Mouse (Mus musculus) neural tube, embryonic 13.5 days (tissue): Measurements from ENCODE around the gene Trp53tg5. TPM values are rescaled to one million over a fixed set of nuclear protein-coding genes. Genes with fewer than 3 reads are reported as not detected.

ENCODE experiments used
- ATAC-seq: fragments of 200-750 bp; cut with Nextera tagmentation; 2 replicates; pipeline ENCODE4 v1.8.0; 2017; ENCODE audit warnings: low read depth, mild to moderate bottlenecking, moderate TSS enrichment, moderate library complexity
- H3K27ac ChIP-seq: fragments of 300-500 bp; sonication (generic); replicated peaks from 2 replicates; pipeline ENCODE4 v1.5.1; 2015; ENCODE audit warnings: moderate library complexity, mild to moderate bottlenecking, inconsistent platforms
- H3K27me3 ChIP-seq: fragments of 300-500 bp; sonication (generic); 2 replicates; pipeline ENCODE4 v1.6.1; 2015; ENCODE audit warnings: mild to moderate bottlenecking, inconsistent platforms
- H3K36me3 ChIP-seq: fragments of 300-500 bp; sonication (generic); 2 replicates; pipeline ENCODE4 v1.6.1; 2015; ENCODE audit warnings: mild to moderate bottlenecking, inconsistent platforms
- H3K4me1 ChIP-seq: fragments of 300-500 bp; sonication (generic); replicated peaks from 2 replicates; pipeline ENCODE4 v1.6.1; 2015; ENCODE audit warnings: inconsistent platforms
- H3K4me2 ChIP-seq: fragments of 300-500 bp; sonication (generic); 2 replicates; pipeline ENCODE4 v1.6.1; 2015; ENCODE audit warnings: inconsistent platforms, mild to moderate bottlenecking, moderate library complexity
- H3K4me3 ChIP-seq: fragments of 300-500 bp; sonication (generic); 2 replicates; pipeline ENCODE4 v1.5.1; 2015; ENCODE audit warnings: mild to moderate bottlenecking, inconsistent platforms
- H3K9ac ChIP-seq: fragments of 300-500 bp; sonication (generic); 2 replicates; pipeline ENCODE4 v1.6.1; 2015; ENCODE audit warnings: moderate library complexity, mild to moderate bottlenecking, inconsistent platforms
- H3K9me3 ChIP-seq: fragments of 300-500 bp; sonication (generic); 2 replicates; pipeline ENCODE4 v1.6.1; 2016; ENCODE audit warnings: inconsistent platforms
- WGBS: fragments of 180-500 bp; shearing (Covaris S2); methylation state at CpG from one replicate; pipeline ENCODE4 v1.1.7; 2015; 5-methylcytosine and 5-hydroxymethylcytosine counted together
- polyA plus RNA-seq: library from polyadenylated mRNA; unstranded; fragments of >200 nt; fragmentation: Nextera tagmentation; extraction: Ambion mirVana; gene quantifications from 2 replicates; pipeline ENCODE4 v1.2.1, GENCODE M21; 2015

Gene Trp53tg5
- polyA plus RNA-seq, 1 experiment from 2014 or later: not detected

DNA sequence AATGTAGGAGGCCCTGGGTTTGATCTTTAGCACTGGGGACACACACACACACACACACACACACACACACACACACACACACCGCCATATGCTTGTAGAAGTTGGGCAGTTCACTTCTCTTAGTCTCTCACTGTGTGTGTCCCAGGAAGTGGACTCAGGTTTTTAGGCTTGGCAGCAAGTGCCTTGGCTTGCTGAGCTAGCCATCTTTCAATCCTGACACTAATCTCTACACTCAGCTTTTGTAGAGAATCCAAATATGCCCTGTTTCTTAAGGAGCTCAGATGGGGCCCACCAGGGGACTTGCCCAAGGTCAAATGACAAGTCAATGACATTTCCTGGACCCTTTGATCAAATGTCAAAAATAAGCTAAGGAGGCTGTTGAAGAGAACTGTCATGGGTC lies 17.1 kb downstream of the Trp53tg5 start:
- H3K4me2 ChIP-seq: peak overlapping the region; percentile 45
- H3K9me3 ChIP-seq: no peaks in the 10 kb centered on the region
- 0 out of 2 replicates have a peak overlapping the region, but pooled peaks have one; percentile 63 for H3K9ac ChIP-seq

GRCm38 (mm10) chr2:164455421-164456190 lies 17.9 kb downstream of the Trp53tg5 start:
- peaks cover 11% of the 10 kb centered on the region for H3K4me1 ChIP-seq
- no peak overlapping the region for H3K9ac ChIP-seq
- 78% methylated on average over 6 of the region's 6 CpGs for WGBS
- H3K36me3 ChIP-seq: no peaks in the 10 kb centered on the region
- H3K9me3 ChIP-seq: no peaks in the 10 kb centered on the region
- H3K27ac ChIP-seq: no peak overlapping the region
- no peak overlapping the region for H3K4me3 ChIP-seq
- no peaks in the 10 kb centered on the region for H3K27me3 ChIP-seq
- ATAC-seq: no peak
- no peak overlapping the region for H3K4me2 ChIP-seq

More for the DNA sequence above, 17.1 kb downstream of the Trp53tg5 start:
- 71% methylated on average over 1 of the region's 1 CpGs for WGBS
- no peaks in the 10 kb centered on the region for H3K36me3 ChIP-seq
- H3K27me3 ChIP-seq: no peaks in the 10 kb centered on the region
- H3K27ac ChIP-seq: peak overlapping the region; percentile 46; the same call in 1 of the 2 replicates
- no peak overlapping the region for H3K4me3 ChIP-seq
- peaks cover 11% of the 10 kb centered on the region for H3K4me1 ChIP-seq
- no peak for ATAC-seq

GRCm38 (mm10) chr2:164454846-164455245 lies 18.7 kb downstream of the Trp53tg5 start:
- no peak overlapping the region for H3K27ac ChIP-seq
- 82% methylated on average over 10 of the region's 10 CpGs for WGBS
- H3K36me3 ChIP-seq: no peaks in the 10 kb centered on the region
- peaks cover 11% of the 10 kb centered on the region for H3K4me1 ChIP-seq
- no peaks in the 10 kb centered on the region for H3K9me3 ChIP-seq
- no peak overlapping the region for H3K4me3 ChIP-seq
- H3K27me3 ChIP-seq: no peaks in the 10 kb centered on the region
- no peak overlapping the region for H3K9ac ChIP-seq
- no peak for ATAC-seq
- H3K4me2 ChIP-seq: no peak overlapping the region

DNA sequence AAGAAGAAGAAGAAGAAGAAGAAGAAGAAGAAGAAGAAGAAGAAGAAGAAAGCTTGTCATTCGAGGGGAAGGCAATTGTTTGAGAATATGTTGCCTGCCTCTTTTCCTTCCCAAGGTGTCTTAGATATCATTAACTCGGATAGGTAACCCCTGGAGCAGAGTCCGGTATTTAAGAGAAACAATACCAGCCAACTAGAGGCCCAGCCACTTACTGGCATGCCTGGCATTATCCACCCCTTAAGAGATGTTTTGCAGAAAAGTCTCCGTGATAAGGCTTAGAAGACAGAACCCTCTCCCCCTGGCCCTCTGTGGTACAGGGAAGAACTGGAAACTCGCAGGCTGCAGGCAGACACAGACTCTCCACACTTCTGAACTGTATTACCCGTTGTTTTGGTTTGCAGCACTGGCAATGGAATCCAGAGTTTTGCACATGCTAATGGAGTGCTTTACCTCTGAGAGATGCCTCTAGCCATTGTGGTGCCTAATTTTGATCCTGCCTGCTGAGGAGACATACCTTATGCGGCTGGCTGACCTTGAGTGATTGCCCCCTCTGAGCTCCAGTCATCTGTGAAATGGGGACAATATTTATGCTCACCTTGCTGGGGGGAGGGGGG lies 19.5 kb downstream of the Trp53tg5 start:
- Histone ChIP-seq H3K9me3 (no peaks in the 10 kb centered on the region), H3K36me3 (no peaks in the 10 kb centered on the region), H3K9ac (no peak overlapping the region), H3K27me3 (no peaks in the 10 kb centered on the region), H3K27ac (no peak overlapping the region), H3K4me2 (no peak overlapping the region), H3K4me3 (no peak overlapping the region), H3K4me1 (peaks cover 11% of the 10 kb centered on the region)
- no peak for ATAC-seq
- 73% methylated on average over 7 of the region's 7 CpGs for WGBS

GRCm38 (mm10) chr2:164453047-164453757 lies 20.3 kb downstream of the Trp53tg5 start:
- Histone ChIP-seq H3K27ac (no peak overlapping the region), H3K4me3 (no peak overlapping the region), H3K4me2 (no peak overlapping the region), H3K36me3 (no peaks in the 10 kb centered on the region), H3K9me3 (no peaks in the 10 kb centered on the region), H3K9ac (no peak overlapping the region), H3K4me1 (peaks cover 11% of the 10 kb centered on the region), H3K27me3 (no peaks in the 10 kb centered on the region)
- 82% methylated on average over 14 of the region's 14 CpGs for WGBS
- no peak for ATAC-seq

DNA sequence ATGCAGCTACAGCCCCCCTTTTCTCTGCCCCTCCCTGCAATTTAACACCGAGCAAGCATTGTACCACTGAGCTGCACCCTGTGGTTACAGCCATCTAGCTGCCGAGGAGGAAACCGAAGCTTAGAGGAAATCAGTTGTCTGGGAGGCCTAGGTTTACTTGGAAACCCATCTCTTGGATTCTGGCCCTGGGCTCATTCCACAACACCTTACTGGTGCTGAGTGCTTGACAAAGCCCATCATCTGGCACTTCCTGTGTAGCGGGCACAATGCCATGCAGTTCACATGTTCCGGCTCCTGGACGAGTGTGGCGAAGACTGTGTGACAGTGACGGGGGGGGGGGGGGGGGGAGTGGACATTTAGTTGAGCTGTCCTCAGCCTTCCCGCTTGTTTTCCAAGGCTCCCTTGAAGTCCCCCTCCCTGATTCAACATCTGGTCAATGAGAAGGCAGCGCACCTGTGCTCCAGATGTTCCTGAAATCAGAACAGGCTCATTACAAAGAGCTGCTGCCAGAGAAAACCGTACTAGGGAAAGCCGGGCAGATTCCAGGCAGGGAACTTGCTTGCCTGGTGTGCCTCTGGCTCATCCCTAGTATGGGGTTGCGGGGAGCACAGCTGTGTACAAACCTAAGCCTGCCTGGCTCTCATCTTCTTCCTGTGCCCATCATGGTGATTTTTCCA lies 21.4 kb downstream of the Trp53tg5 start:
- H3K9me3 ChIP-seq: no peaks in the 10 kb centered on the region
- no peaks in the 10 kb centered on the region for H3K27me3 ChIP-seq
- no peak overlapping the region for H3K9ac ChIP-seq
- no peaks in the 10 kb centered on the region for H3K36me3 ChIP-seq
- no peak overlapping the region for H3K4me2 ChIP-seq
- H3K27ac ChIP-seq: no peak overlapping the region
- 41% methylated on average over 12 of the region's 13 CpGs for WGBS
- H3K4me1 ChIP-seq: peaks cover 11% of the 10 kb centered on the region
- no peak overlapping the region for H3K4me3 ChIP-seq
- ATAC-seq: no peak

- H3K27ac ChIP-seq: no peak overlapping the region
- H3K9me3 ChIP-seq: no peaks in the 10 kb centered on the region
- H3K4me2 ChIP-seq: no peak overlapping the region
- no peak overlapping the region for H3K9ac ChIP-seq
- no peaks in the 10 kb centered on the region for H3K4me1 ChIP-seq
- no peak for ATAC-seq
- H3K27me3 ChIP-seq: no peaks in the 10 kb centered on the region
- H3K4me3 ChIP-seq: no peak overlapping the region
- H3K36me3 ChIP-seq: no peaks in the 10 kb centered on the region
- 86% methylated on average over 14 of the region's 14 CpGs for WGBS
Observed at GRCm38 (mm10) chr2:164449341-164450042, 24.0 kb downstream of the Trp53tg5 start.

GRCm38 (mm10) chr2:164448921-164449320 lies 24.6 kb downstream of the Trp53tg5 start:
- H3K4me3 ChIP-seq: no peak overlapping the region
- H3K36me3 ChIP-seq: no peaks in the 10 kb centered on the region
- no peaks in the 10 kb centered on the region for H3K9me3 ChIP-seq
- H3K4me2 ChIP-seq: no peak overlapping the region
- H3K27me3 ChIP-seq: no peaks in the 10 kb centered on the region
- H3K27ac ChIP-seq: no peak overlapping the region
- no peak for ATAC-seq
- no peaks in the 10 kb centered on the region for H3K4me1 ChIP-seq
- no peak overlapping the region for H3K9ac ChIP-seq
- 84% methylated on average over 5 of the region's 5 CpGs for WGBS

GRCm38 (mm10) chr2:164448140-164448539 lies 25.4 kb downstream of the Trp53tg5 start:
- WGBS: 100% methylated on average over 1 of the region's 1 CpGs

GRCm38 (mm10) chr2:164446086-164446469 lies 27.4 kb downstream of the Trp53tg5 start:
- 83% methylated on average over 3 of the region's 3 CpGs for WGBS
- no peak overlapping the region for H3K9ac ChIP-seq
- H3K36me3 ChIP-seq: no peaks in the 10 kb centered on the region
- no peak overlapping the region for H3K4me2 ChIP-seq
- no peak overlapping the region for H3K27ac ChIP-seq
- H3K4me1 ChIP-seq: peaks cover 26% of the 10 kb centered on the region
- H3K9me3 ChIP-seq: no peaks in the 10 kb centered on the region
- H3K4me3 ChIP-seq: no peak overlapping the region
- peaks cover 16% of the 10 kb centered on the region for H3K27me3 ChIP-seq
- ATAC-seq: no peak

More at GRCm38 (mm10) chr2:164448140-164448539, 25.4 kb downstream of the Trp53tg5 start:
- no peak for ATAC-seq
- H3K9me3 ChIP-seq: no peaks in the 10 kb centered on the region
- peaks cover 7% of the 10 kb centered on the region for H3K4me1 ChIP-seq
- H3K36me3 ChIP-seq: no peaks in the 10 kb centered on the region
- H3K27ac ChIP-seq: no peak overlapping the region
- H3K4me2 ChIP-seq: no peak overlapping the region
- no peak overlapping the region for H3K4me3 ChIP-seq
- H3K9ac ChIP-seq: no peak overlapping the region
- H3K27me3 ChIP-seq: no peaks in the 10 kb centered on the region

GRCm38 (mm10) chr2:164445399-164446085 lies 28.0 kb downstream of the Trp53tg5 start:
- Histone ChIP-seq H3K27me3 (peaks cover 21% of the 10 kb centered on the region), H3K9ac (no peak overlapping the region), H3K9me3 (no peaks in the 10 kb centered on the region), H3K4me3 (no peak overlapping the region), H3K4me2 (no peak overlapping the region), H3K27ac (no peak overlapping the region), H3K4me1 (peaks cover 26% of the 10 kb centered on the region), H3K36me3 (no peaks in the 10 kb centered on the region)
- ATAC-seq: no peak
- WGBS: 84% methylated on average over 3 of the region's 3 CpGs
